Mouse (Mus musculus): ENCODE data around the gene Slc12a3.

GRCm38 (mm10) chr8:94295687-94296086 lies 33.3 kb upstream of the Slc12a3 start:
- TF ChIP-seq POLR2A (IDR thresholded peaks at IDR 0.05; ENCODE audit: borderline replicate concordance, extremely low read depth, insufficient read depth, insufficient read length, poor library complexity, severe bottlenecking) (no peak), CTCF (IDR thresholded peaks at IDR 0.05; ENCODE audit: borderline replicate concordance, extremely low read depth, insufficient read depth, insufficient read length) (no peak)
